Mouse (Mus musculus): ENCODE results near the gene Chka.

Chka gene

DNA sequence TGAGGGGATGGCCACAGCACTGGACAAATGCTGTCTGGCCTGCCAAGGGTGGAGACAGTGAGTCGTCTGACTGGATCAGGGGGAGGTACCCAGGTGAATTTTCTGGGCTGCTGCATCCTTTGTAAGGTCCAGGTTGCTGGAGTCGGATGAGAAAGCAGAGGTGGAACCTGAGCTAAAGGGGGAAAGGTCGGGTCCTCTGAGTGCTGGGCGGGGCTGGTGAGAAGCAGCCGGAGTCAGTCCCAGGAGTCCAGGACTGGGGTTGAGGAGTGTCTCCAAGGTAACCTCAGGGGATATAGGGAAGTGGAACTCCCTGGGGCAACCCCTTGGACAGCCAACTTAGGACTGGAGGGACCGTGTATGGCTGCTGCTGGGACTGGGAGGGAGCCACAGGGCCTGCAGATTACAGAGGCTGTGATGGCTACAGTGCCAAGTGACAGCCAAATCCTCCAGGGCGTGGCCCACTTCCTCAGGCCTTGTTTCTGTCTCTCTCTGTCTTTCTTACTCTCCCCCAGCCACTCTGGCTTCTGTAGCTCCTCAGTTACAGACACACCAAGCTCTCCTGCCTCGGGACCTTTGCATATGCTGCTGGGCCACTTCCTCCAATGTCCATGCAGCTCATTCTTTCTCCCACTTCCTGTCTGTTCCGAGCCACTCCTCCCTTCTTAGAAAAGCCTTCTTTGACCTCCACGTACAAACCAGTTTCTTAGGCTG is 71.2 kb downstream of the Chka start:
- DNase-seq: no peak

DNA sequence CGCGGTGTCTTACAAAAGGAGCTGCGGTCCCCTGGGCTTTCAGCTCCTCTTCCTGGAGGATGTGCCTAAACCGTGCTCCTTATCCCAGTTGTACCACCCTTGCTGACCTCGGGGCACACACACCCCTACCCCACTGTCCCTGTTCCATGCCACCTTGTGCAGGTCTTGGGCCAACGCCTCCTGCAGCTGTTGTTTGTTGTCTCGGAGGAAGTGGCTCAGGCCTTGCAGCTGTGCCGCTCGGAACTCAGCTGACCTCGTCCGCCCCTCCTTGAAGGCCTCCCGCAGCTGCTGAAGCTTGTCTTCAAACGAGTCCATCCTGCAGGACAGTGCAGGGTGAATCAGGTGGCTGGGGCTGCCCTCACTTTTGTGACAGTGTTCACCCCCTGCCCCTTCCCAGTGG is 72.0 kb downstream of the Chka start:
- DNase-seq: no peak

DNA sequence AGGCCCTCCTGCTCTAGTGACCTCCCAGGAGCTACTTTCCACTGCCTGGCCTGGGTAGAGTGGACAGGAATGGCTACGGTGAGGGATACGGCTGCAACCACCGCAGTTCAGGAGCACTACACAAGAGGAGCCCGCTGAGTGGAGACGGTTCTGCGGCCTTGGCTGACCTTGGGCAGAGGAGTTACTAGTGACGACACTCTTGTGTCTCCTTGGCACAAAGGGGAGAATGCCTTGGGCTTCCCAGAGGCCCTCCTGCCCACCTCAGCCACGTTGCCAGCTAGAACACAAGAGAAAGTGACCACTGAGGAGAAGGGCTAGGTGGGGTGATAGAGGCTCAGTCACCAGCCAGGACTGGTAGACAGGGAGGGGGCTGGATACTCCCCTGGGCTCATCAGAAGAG is 72.6 kb downstream of the Chka start:
- no peak for DNase-seq

DNA sequence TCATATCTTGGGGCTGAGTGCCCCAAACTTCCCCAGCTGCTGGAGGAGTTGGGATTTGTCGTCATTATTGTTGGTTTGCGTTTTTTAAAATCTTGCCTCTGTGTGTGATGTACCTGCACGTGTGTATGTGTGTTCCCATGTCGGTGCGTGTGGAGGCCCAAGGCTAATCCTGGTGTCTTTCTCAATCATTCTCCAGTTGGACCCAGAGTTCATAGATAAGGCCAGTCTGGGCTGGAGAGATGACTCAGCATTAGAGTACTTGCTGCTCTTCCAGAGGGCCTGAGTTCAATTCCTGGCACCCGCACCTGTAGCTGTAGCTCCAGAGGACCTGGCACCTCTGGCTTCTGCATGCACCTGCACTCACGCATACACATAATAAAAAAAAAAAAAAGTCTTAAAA is 73.3 kb downstream of the Chka start:
- DNase-seq: no peak

DNA sequence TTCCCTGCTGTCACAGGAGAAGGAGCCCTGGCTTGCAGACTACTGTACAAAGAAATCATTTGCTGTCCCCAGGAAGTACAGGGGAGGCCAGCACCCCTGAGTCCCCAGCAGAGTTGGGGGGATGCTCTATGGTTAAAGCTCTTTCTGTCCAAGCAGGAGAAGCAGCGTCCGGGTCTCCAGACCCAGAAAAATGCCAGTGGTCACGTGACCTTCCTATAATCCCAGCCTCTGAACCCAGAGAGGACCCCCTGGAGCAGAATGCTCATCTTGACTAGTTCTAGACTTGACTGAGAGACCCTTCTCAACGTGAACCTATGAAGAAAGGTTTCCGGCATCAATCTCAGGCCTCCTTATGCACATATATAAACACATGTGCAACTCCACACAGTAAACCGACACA is 74.3 kb downstream of the Chka start:
- no peak for DNase-seq

DNA sequence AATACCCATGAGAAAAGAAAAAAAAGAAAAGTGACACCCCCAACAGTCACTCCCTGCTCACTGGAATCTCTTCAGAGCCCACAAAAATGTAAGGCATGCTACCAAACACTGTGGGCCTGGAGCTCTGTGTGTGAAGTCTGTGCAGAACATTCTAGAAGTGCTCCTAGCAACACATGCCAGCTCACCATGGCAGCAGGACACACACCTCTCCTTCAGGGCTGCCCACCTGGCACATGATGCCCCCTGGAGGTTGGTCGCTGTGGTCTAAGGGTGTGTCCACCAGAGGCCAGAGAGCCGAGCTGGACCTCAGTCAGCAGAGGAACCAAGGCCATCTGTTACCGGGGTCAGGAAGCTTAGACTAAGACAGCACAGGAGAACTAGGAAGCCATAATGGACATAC is 74.7 kb downstream of the Chka start:
- peak; percentile 57 for DNase-seq

DNA sequence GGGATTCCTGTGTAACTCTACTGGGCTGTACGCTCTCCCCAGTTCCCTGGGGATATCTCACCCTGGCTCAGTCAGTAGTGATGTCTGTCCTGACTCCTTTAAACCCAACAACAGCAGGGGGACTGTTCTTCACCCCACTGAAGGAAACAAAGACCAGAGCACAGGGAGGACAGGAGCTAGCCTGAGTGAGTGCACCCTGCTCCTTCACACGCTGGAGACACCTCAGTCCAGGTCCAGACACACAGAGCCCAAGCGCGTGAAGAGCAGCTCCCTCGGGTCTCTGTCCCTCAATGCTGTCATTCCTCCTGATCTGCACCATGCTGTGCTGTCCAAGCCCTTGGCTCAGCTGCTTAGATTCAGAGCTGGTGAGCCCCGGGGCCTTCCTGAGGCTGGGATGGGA is 75.1 kb downstream of the Chka start:
- DNase-seq: no peak

DNA sequence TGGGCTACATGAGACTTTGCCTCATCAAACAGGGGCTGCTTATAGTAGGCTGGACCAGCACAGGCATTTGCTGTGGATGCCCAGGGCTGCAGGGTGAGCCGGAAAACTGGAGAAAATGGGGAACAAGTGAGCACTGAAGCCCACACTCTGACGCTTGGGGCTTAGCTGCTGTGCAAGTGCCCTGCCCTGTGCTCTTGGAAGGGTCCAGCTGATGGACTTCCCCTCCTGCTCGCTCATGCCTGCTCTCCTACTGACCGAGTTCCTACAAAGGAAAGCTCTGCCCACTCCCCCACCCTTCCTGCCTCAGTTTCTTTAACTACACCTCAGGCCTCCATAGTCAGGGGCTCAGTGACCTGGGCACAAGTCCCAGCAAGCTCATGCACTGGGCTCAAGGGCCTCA is 76.4 kb downstream of the Chka start:
- no peak for DNase-seq

DNA sequence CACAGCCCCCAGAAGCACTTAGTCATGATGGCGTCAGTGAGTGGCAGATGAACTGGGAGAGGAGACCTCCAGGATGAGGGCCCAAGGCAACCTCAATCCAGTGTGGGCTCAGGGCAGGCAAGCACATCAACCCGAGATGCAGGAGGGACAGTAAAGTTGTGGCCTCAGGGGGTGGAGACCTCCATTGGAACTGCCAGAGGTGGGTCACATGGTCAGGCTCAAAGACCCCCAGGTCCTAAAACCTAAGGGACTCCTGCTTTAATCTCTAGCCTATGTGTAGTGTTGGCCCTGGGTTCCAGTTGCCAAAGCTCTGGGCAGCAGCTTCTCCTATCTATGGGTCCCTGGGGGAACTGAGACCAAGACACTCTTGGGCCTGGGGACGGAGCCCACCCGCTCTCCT is 77.2 kb downstream of the Chka start:
- DNase-seq: no peak

DNA sequence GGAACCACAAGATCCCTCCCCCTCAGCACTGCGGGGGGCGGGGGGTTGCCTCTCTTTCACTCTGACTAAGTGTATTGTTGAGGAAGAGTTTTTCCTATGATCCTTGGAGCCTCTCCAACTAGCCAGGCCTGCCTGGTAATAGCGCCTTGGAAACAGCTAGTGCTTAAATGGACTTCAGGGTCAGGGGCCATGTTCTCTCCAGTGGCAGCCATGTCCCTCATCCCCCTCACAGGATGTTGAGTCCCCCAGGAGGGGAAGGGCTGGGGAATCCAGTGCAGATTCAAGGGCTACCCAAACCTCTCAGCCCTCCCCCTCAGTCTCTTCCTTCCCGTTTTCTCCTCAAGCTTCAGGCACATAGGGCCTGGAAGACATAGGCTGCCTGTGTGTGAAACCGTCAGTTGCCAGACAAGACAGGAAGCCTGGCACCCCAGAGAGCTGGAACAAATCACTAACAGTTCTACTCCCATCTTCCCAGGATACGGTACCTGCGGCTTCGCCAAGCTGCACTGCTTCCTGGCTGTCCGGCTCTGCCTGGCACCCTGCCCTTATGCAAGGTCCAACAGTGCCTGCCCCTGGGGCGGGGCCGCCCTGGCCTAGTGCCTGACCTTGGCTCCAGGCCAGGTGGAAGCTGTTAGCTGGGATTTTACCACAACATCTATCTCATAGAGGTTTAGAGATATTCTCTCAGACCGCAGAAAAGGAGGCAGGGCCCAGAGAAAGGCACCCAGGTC is 77.8 kb downstream of the Chka start, which contains the start of gene Aldh3b1:
Aldh3b1 (minus strand) TSS at position 598 of the 731 bp plus-strand sequence.
- DNase-seq: peak; percentile 93

DNA sequence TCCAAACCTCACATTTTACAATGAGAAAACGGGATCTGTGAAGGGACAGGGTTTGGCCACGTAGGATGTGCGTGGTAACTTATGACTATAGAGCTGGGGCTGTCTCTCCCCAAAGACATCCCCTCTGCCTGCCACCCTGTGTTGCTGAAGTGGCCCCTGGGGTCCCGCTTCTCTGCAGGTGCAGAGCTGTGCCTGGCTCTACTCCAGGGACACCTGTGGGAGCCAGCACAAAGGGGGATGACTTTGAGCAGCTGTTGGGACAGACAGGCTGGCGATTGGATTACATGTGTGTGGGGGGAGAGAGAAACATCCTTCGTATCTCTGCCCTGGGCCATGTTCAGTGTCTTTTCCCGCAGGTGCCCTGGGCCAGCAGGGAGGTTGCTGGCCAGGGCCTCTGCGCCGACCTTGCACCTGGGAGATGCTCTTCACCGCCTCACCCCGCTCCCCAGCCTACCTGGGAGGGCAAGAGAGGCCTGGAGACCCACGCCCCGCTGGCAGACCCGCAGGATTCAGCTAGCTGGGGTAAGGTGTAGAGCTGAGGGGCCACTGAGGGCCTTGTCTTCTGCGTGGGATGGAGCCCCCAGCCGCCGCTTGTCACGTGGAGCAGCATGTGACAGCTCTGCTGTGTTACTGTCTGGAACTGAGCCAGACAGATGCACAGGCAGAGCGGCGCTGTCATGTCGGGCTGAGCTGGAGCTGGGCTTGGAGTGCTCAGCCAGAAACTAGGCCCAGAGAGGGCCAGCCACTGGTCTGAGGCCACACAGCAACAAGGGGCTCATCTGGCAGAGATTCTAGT is 78.9 kb downstream of the Chka start:
- no peak for DNase-seq

DNA sequence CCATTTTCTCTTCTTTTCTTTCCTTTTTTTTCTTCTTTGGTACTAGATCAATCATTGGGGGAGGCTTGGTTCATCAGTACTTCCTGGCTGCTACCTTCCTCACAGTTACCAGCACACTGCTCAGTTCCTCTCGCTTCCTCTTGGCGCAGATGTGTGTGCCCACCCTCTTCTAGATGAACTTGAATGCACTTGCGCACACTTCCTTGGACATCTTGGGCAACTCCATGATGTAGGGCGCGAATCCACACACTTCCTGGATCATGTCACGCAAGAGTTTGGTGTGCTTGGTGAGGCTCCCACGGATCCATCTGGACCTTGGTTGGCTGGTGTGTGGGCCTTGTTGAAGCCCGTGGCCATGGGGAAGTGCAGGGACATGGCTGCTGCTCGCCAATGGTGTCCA is 80.1 kb downstream of the Chka start:
- DNase-seq: no peak

DNA sequence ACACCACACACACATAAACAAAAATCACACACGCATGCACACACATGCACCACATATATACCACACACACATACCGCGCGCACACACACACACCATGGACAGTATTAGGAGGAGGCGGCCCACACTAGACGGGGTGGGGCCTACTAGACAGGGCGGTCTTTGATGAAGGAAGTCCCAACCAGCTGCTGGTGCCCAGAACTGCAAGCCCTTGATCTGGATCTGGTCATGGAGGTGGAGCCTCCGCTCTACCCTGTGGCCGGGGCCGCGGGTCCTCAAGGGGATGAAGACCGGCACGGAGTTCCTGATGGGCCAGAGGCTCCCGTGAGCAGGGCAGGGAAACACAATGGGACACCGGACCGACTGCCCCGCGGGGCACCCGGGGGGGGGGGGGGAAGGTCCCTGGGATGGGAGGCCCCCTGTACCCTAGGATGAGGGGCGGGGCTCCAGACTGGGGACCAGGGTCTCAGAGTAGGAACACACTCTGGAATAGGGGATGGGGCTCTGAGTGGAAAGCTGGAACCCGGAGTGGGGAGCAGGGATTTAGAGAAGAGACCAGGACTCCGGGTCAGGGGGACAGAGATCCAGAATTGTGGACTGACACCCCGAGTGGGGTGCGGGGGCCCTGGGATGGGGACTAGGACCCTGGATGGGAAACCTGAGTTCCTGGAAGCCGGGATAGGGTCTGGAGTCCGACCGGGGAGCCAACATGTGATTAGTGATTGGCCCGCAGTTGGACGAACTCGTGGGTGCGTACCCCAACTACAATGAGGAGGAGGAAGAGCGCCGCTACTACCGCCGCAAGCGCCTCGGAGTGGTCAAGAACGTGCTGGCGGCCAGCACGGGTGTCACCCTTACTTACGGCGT is 83.7 kb downstream of the Chka start, which contains the start of gene Unc93b1:
Unc93b1 (plus strand) TSS at position 155 of the 864 bp plus-strand sequence.
- DNase-seq: no peak

DNA sequence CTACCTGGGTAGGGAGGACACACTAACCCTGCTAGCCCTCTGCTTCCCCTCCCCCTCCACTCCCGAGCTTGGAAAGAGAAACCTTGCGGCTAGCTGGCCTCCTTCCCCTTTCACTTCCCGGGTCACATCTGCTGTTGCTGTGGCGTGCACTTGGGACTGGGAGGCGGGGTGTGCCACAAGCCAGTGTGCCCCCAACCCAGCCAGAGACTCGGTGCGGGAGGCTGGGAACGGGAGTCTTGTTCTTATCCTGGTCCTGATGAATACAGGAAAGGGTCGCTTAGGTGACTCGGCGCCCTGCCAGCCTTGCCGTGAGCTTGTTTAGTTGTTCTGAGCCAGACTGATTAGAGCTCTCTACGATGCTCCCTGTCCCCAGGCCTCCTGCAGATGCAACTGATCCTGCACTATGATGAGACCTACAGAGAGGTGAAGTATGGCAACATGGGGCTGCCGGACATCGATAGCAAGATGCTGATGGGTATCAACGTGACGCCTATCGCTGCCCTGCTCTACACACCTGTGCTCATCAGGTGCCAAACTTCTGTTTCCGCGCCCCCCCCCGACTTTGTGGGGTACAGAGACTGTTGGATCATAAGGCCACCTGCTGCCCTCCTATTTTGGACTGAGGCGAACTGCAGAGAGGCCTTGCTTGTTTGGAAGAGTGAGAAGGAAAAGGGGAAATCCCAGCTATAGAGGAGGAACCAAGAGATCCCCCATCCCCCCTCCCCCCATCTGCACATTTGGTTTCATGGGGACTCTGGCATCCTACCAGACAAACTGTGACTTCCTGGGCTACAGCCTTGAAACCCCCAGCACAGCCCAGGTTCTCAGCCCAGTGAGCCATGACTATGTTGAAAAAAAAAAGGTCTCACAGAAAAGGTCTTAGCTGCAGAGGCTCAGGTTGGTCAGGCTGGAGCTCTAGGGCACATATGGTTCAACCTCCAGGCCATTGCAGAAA is 84.6 kb downstream of the Chka start:
- DNase-seq: peak; percentile 52

DNA sequence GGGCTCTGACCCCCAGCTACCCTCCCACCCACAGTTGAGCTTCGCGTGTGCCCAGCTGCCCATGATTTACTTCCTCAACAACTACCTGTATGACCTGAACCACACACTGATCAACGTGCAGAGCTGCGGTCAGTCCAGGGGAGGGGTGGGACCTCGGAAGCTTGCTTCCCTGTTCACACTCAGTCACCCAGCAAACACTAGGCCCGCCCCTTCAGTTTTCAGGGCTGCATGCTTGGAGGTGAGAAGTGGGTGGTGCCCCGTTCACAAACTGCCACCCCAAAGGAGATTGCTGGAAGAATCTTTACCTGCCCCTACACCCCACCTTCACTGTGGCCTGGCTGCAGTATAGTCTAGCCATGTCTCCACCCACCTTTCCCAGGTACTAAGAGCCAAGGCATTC is 90.7 kb downstream of the Chka start:
- no peak for DNase-seq

DNA sequence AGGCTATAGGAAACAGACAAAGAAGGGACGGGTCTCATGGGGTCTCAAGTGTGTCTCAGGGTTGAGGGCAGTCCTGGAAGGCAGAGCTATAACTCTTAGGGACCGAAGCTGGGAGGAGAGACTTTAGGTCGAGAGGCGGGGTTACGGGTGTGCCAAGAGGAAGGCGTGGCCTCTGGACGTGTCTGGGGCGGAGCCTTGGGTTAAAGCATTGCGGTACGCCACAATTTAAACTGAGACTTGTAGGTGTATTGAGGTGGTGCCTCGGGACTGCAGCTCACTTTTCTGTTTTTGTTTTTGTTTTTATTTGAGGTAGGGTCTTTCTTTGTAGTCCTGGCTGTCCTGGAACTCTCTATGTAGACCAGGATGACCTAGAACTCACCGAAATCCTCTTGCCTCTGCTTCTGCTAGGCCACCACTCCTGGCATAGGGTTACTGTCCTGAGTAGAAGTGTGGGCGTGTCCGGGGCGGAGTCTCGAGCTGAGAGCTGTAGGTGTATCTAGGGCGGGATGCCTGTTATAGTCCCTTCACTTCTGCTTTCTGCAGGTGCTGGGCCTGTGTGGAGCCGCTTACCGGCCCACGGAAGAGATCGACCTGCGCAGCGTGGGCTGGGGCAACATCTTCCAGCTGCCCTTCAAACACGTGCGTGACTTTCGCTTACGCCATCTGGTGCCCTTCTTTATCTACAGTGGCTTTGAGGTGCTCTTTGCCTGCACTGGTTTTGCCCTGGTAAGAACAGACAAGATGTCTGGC is 91.6 kb downstream of the Chka start:
- DNase-seq: no peak
